Mouse (Mus musculus) A20 (cell line): ENCODE data around the gene Rab12.
"Not testable (repeated sequence)": the region's sequence is repeated elsewhere in the genome, so short reads cannot be mapped to it uniquely, and the experiment has no call there.

ENCODE experiments used
- DNase-seq: peaks from one replicate; pipeline ENCODE4 v3.0.0-alpha.2; 2011; ENCODE audit warnings: low read depth, low spot score

The Rab12 gene

DNA sequence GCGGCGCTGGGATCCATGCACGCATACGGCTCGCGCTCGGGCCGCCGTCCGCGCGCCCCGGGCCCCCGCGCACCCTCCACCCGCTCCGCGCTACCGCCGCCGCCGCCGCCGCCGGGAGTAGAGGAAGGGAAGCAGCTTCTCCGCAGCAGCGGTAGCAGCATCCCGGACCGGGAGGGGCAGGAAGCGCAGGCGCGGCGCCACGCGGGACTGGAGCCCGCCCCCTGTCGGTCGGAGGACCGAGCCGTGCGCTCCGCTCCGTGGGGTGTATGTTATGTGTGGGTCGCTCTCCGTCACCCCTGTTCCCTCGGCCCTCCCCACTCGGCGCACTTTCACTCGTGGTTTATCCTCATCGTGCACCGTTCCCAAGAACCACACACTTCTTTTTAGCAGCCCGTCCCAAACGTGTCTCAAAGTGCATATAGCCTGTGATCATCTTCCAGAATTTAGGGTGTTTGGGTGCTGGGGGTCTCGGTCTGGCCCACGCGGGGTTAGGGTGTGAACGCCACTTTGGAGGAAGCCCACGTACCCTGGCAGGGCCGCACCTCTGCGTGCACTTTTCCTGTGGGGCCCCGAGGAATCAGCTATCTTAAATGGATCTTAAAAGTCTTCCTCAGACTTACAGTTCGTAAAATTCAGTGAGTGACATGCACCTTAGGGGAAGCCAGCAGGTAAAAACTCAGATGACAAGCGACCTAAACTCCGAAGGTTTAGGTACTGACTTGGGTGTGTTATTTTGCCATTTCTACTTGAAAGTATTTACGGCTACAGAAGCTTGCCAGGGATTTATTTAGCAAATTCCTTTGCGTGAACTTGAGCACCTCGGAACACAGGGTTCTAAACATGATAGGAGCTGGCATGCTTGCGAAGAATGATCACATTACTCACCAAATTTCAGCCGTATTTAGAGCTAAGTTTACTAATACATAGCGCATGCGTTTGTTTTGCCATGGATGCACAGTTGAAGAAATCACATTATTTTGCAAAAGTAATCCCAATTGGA, at the start of gene Rab12:
TSS of gene Rab12 (minus strand) at position 176 of the 1,000 bp plus-strand sequence.
- peak; percentile 86 for DNase-seq

DNA sequence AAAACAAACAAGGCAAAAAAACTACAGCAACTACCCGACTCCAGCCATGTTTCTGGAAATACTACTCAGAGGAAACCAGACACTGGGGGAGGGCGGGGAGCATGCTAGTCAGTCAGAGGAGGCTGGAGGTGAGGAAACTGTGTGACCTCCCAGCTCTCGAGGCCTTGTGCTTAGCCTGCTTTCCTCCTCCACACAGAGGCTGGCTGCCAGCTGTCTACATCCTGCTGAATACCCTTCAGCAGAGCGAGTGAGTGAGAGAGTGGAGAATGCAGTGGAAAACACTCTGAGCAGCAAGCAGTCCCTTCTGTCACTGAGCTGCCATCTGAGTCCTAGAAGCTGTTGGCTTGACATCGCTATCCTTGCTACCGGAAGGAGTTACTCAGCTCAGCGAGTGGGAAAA, 44.7 kb upstream of the Rab12 start:
- no peak for DNase-seq

DNA sequence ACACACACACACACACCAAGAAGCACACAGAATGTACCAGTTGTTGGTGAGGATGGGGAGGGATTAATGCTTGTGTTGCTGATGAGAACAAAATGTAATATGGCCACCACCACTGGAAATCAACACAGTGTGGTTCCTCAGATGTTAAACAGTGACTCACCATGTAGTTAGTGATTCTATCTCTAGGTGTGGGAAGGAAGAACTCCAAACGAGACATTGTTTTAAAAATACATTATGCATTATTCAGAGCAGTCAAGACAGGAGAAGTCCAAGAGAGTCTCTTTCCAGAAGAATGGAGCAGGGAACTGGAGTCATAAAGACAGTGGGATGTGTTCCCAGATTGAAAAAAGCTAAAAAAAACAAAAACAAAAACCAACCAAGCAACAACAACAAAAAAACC, 44.0 kb upstream of the Rab12 start:
- DNase-seq: no peak

DNA sequence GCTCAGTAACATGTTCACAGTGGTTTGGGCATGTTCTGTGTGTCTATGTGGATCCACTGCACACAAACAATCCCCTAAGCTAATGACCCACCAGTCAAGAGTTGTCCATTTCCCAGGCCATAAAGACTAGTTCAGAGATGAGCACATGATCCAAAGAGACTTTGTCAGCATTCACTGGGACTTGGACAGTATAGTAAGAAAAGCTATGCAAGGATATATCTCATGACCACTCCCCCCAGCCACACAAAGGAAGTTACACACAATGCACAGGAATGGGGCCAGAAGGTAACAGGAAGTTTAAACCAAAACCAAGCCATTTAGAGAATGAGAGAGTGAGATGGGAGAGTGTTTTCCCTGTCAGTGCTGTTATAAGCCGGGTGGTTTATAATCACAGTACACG, 41.9 kb upstream of the Rab12 start:
- DNase-seq: no peak

DNA sequence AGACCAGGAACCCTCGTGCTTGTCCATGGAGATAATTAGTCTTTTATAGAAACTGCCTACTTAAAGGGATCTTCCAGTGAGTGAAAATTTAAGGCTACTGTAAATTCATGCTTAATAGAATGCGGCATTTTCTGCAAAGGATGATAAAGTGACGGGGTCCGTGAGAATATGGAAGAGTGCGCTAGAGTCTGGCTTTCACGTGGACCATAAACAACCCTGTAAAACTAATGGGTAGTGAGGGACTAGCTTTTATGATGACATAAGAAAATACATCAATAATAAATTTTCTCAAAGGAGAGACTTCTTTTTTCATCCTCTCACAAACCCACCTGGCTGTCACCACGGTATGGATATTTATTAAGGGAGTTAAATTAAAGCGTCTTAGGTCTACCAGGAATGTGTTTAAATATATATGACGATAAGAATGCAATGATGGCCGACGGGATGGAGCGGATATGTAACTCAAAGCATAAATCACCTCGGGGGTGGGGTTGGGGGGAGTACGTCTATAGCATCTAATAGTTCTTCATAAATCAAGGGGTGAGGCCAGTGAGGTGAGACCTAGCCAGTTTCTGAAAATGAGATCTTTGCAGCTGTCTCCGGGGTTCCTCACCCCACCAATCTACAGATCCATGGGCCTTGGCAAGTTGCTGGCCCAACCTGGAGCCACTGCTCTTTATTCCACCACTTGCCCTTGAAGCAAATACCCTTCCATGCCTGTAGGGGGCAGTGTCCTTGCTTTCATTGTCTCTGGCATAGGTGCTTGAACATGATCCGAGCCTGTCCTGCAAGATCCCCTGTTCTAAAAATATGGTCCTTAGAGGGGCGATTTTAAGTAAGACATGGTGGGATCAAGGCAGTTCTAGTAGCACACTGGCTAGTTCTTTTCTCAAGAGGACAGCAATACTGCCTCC, 39.1 kb upstream of the Rab12 start:
- DNase-seq: no peak

DNA sequence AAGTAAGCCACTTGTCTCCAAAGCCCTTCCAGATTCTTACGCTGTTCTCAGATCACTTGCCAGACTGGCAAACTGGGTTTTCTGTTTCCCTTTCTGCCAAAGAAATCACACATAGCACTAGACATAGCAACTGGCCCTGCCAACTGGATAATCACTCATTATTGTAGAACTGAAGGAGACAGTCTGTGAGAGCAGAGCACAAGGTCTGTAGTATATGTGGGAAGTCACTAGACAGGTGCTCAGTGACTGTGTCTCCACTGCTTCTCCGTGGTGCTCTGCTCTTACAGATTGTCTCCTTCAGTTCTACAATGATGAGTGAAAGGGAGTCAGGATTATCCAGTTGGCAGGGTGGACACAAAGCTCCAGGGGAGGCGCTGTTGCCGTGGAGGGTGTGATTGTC, 33.2 kb upstream of the Rab12 start:
- no peak for DNase-seq

DNA sequence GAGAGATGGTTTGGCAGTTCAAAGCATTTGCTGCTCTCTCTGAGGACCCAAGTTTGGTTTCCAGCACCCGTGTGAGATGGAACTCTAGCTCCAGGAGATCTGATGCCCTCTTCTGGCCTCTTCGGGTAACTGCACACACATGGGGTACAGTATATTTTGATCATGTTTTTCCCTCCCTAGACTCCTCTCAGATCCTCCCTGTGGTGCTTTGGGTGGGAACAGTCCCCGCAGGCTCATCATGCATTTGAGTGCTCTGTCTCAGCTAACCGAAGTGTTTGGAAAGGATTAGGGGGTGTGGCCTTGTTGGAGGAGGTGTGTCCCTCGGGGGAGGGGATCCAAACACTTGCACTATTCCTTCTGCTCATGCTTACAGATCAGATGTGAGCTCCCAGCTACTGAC, 31.0 kb upstream of the Rab12 start:
- DNase-seq: no peak

DNA sequence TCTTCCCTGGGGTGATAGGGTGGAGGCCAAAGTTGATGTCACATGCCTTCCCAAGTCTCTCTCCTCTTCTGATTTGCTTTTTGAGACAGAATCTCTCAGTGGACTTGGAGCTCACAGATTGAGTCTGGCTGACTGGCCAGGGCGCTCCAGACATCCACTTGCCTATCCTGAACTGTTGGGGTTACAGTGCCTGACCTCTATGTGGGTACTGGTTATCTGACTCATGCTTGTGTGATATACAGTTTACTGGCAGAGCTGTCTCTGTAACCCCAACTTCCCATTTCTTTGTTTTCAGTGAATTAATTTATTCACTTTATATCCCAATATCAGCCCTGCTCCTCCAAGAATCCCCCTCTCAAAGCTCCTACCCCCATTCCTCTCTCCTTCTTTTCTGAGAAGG, 12.8 kb upstream of the Rab12 start:
- DNase-seq: no peak

DNA sequence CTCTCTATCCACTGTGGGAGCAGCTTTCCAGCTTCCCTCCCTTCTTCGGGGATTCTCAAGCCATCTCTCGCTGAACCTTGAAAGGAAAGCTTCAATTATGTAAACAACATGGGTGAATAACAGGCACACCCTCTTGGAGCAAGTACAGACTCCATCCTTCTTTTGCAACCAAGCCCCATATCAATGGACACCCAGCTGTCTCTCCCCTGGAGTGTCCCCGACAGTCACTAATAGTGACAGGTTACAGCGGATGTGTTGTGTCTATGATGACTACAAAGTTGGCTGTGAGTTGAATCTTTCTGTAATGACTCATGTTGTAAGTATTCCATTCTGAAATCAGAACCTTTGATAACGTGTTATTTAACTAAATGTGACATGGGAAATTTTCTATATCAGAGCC, 3.9 kb upstream of the Rab12 start:
- DNase-seq: no peak

DNA sequence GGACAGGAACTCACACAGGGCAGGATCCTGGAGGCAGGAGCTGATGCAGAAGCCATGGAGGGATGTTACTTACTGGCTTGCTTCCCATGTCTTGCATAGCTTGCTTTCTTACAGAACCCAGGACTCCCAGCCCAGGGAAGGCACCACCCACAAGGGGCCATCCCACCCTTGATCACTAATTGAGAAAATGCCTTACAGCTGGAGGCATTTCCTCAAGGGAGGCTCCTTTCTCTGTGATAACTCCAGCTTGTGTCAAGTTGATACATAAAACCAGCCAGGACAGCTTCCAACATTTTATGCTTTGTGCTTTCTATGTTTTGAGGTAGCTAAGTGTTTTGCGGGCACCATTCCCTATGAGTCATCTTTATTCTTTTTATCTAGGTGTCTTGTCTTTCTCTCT, 3.1 kb upstream of the Rab12 start:
- DNase-seq: not testable (repeated sequence)

DNA sequence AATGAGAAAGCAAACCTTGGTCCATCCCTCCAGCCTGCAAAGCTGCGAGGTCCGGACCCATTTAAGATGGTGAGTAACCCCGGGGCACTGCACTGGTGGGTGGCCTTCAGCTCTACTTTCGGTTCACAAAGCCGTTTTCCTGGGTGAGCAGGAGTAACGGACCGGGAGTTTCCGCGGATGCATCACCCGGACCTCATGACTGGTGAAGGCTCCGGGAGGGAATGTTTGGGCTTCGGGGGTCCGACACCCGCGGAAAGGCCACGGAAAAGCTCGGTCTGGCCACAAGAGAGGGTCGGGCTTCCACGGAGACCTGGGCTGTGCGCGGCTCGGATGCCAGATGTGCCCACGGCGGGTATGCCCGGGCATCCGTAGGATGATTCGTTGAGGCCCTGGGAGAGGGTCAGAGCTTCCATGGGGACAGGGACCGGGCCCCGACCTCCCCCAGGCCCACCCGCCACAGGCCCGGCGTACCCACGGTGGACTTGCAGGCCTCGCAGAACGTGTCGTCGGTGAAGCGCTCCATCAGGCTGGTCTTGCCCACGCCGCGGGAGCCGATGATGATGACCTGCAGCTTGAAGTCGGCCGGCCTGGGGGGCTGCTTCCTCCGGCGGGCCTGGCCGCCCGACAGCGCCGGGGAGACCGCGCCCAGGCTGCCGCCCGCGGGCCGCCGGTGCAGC, 514 bp downstream of the Rab12 start:
- peak; percentile 57 for DNase-seq

DNA sequence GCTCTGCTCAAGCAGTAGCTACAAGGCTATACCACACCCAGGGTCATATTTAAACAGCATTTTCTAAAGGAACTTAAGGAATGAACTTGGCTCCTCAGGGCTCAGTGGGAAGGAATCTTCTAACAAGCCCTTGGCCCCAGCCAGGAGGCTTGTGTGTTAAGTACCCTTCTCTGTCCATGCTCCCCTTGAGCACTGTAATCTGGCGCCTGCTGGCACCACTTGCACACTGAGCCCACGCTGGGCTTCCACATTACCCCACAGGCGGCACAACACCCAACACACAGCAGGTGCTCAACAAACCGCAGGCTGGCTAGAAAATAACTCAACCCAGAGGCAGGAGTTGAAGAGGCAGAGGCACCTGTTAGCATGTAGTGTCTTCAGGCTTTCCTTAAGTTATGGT, 2.6 kb downstream of the Rab12 start:
- no peak for DNase-seq

DNA sequence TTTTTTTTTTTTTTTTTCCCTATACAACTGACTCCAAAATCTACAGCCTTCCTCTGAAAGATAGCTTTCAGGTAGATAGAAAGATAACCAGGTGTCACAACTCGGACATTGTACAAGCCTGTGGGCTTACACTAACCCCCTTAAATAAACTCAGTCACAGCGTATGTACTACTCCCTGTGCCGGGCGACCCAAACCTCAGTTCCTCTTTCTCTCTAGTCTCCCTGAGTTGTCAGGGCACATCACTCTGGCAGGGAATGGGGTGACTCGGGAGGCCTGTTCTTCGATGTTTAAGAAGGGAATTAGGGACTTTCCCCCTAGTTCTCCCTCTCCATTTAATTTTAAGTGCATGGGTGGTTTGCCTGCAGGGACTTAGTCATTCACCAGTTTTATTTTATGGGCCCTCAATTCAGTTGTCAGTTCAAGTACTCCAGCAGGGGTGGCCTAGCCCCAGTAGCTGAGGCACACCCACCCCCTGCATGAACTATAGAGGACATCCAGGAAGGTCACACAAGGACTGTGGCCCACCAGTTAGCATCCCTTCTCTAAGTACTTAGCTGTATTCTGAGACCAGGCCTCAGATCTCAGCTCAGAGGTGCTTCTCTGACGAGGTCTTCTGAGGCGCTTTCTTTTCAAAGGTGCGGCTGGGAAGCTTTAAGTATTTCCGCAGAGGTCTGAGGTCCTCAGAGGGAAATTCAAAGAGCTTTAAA, 5.1 kb downstream of the Rab12 start:
- DNase-seq: no peak

DNA sequence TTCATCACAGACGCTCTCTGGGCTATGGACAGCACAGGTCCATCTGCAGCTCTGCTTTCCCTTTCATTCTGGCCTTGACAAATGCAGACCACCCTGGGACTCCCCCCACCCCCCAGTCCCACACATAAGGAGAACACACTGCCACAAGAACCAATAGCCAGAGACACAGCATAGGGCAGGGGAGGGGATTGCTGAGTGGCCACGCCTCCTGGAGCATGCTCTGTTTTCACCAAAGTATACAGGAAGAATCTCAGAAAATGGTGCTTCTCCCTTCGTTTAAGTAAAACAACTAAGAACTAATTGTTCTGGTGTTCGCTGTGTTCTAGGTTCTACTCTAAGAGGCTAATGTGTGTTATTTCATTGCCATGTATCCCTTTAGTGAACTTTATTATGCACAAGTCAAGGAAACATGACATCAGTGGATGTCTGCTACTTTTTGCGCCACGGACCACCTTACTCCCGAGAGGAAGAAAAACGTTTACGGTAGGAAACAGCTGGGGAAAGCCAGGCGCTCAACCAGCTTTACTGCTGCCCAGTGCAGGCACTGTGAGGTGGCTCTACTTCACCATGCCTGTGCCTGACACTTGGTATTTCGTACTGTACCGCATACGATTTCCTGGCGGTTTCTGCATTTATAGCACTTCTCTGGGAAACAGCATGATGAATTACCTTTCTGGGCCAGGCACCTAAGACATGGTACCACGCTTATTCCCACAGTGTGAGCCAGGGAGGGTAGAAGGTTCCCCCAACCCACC, 7.2 kb downstream of the Rab12 start:
- no peak for DNase-seq

DNA sequence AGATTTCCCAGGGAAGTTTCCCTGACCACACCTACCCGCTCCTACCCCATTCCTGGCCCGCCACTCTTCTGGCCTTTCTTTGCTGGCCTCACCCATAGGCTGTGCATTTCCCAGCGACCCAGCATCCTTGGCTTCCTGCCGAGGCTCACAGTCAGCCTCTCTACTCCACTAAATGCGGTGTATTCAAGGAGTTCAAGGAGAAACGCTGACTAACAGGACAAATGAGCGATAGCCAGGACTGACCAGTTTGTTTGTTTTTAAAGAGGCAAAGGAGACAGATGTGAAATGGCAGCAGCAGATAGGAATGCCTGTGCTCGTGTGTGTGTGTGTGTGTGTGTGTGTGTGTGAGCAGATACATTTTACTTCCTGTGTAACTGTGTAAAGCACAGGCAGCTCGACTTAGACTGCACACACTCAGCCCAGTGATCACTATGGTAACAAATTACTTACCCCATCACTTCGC, 9.3 kb downstream of the Rab12 start:
- DNase-seq: no peak

DNA sequence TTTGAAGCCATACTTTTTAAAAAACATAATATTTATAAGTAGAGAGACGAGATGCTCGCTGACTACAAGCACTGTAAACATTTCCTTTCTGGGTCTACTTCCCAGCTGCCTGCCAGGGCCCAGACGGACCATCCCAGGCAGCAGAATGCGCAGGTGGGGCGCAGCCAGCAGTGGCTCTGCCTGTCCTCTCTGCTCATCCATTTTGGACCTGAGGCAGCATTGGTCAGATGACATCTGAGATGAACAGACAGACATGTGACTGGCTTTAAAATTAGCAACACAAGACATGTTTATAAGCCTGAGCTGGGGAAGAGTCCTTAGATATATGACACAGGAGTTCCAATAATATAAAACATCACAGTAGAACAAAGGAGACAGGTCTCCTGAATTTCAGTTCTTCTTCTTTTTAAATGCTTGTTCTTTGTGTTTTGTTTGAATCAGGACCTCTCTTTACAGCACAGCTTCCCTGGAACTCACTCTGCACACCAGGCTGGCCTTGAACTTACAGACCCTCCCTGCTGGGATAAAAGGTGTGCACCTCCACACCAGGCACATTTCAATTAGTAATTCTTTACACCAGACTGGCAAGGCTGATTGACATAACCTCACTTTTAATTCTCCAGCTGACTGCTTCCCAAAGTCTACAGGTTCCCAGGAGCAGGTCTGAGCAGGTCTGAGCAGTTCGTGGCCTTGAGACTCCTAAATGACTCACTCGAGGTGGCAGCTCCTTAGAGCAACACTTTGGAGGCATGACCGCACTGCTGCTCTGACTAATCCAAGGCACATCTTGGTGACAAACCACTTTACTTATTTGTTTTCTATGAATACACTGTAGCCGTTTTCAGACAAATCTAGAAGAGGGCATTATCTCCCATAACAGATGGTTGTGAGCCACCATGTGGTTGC, 12.2 kb downstream of the Rab12 start:
- no peak for DNase-seq

DNA sequence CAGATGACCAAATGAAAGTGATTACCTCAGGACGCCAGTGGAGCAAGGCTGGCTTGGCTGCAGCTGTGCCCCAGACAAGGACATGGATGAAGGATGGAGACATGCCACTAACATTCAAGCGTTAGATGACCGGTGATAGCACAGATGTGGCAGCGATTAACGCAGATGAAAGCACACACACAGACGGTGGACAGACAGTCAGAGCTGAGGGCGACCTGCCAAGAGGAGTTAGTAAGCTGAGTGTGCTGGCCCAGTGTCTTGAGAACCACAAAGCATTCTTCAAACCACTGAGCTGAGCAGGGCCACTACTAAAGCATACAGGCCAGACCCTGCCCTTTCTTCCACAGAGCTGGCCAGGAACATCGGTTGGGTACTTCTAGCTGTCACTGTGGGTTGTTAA, 14.6 kb downstream of the Rab12 start:
- no peak for DNase-seq

DNA sequence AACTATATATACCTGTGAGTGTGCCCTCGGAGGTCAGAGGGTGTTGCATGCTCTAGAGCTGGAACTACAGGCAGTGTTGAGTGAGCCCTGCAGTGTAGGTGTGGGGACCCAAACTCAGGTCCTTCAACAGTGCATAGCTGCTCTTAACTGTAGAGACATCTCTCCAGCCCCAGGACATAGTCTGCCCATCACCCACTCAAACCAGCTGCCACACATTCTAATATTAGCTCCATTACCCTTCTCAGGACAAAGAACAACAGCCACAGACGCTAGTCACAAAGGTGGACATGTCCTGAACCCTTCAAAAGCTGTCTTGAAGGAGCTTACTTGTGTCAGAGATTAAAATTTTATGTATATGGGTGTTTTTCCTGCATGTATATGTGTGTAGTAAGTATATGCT, 15.3 kb downstream of the Rab12 start:
- DNase-seq: no peak

DNA sequence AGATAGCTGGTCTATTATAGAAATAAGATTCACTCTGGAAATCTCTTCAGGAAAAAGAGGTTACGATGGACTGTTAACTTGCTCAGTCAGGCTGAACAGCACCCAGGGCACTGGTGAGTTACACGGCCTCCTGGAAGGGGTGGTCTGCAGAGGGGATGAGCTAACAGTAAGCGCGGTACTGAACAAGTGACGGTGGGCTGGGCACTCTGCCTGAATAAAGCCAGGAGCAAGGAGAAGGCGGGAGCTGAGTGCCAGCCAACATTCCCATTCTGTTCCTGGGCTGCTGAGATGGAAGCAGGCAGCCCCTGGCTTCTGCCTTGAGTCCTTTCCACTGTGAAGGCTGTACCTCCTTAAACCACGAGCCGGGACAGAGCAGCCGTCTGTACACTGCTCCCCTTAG, 16.1 kb downstream of the Rab12 start:
- DNase-seq: no peak
